Mouse (Mus musculus): ENCODE data around the gene Wwox. TPM values are rescaled to one million over a fixed set of nuclear protein-coding genes. Genes with fewer than 3 reads are reported as not detected.

The Wwox gene
- polyA plus RNA-seq, 1 experiment from 2014 or later = 13.8 TPM

DNA sequence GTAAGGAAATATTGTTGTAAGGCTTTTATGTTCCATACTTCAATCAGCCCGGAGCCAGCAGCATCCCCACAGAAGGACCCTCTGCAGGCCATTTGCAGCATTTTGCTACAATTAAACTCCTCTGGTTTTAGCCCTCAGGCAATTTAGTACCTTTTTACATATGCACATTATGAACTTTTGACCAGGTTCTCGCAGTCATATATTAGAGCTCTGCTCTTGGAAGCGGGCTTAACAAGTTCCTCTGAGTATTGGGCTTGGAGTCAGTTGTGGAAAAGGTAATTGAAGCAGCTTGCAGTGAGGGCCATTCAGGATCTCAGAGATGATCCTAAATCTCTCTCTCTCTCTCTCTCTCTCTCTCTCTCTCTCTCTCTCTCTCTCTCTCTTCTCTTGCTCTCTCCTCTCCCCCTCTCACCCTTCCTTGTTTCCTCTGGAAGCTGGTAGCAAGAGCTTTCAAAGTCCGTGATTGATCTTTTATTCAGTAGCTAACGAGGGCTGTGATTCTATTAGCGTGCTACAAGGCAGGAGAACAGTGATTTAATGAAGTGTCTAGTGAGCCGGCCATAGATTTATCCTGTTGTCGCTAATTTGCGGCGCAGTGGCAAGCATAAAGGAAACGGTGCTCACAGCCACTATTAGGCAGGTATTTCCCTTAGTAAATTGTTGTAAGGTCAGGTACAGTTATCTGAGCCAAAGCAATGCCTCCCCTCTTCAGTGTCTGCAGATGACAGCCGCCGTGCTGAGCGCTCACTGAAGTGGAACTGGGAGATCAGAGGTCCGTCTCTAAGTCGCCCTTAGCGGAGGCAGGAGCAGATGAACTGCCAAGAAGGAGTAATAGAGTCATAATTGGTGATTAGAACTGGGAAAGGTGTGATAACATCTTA, 292.0 kb downstream of the Wwox start:
- WGBS = 16% methylated on average over 17 of the region's 17 CpGs

DNA sequence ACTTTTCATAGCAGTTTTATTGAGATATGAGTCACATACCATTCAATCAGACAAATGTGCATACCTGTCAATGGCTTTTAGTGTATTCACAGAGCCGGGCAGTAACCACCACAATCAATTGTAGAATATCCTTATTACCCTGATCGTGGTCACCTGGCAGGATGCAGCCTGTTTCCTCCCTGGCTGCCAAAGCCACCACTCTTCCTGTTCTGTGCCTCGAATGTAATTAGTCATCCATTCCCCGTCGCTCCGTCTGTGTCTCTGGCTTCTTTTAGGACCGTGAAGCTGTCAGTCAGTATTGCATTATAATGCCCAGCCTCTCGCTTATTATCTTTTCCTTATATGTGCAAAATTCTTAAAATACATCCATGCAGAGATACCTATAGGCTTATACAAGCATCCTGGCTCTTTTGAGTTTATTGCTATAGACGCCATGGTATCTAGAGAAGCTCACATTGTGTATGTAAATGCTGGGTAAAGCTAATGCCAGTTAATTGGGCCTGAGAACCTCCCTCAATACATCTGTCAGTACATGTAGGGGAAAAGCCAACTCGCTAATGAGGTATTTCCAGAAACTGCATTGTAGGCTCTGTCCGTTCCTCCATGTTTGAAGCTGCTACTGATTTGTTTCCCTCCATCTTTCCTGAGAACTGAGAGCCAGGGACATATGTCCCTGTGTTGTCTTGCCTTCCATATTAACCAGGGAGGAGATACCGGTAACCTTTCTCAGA, 303.9 kb downstream of the Wwox start:
- Histone ChIP-seq H3K9ac (replicated peaks; ENCODE audit: low read depth, low read length) (no peak overlapping the region), H3K27me3 (ENCODE audit: control insufficient read depth, insufficient read depth, low read length) (no peaks in the 10 kb centered on the region), H3K9me3 (ENCODE audit: control insufficient read depth, low read length) (0 out of 2 replicates have a peak, but pooled peaks cover under 1% of the 10 kb centered on the region), H3K27ac (ENCODE audit: low read depth, low read length) (no peak overlapping the region), H3K4me3 (ENCODE audit: low read depth, low read length) (no peak overlapping the region), H3K4me2 (ENCODE audit: low read depth, low read length) (no peak overlapping the region), H3K36me3 (ENCODE audit: control insufficient read depth, insufficient read depth, low read length) (no peaks in the 10 kb centered on the region), H3K4me1 (ENCODE audit: control insufficient read depth, insufficient read depth, low read length) (peaks cover 3% of the 10 kb centered on the region; the same call in 1 of the 2 replicates)
- no peak for ATAC-seq (ENCODE audit: low read depth)
- WGBS = 65% methylated on average over 12 of the region's 12 CpGs

More for the DNA sequence above, 292.0 kb downstream of the Wwox start:
- ATAC-seq (ENCODE audit: low read depth) = no peak
- H3K4me2 ChIP-seq (ENCODE audit: low read depth, low read length) = peak overlapping the region; percentile 20; the same call in 1 of the 2 replicates
- no peaks in the 10 kb centered on the region for H3K9me3 ChIP-seq (ENCODE audit: control insufficient read depth, low read length)
- no peak overlapping the region for H3K4me3 ChIP-seq (ENCODE audit: low read depth, low read length)
- peaks cover 18% of the 10 kb centered on the region; the same call in 1 of the 2 replicates for H3K4me1 ChIP-seq (ENCODE audit: control insufficient read depth, insufficient read depth, low read length)
- H3K9ac ChIP-seq (replicated peaks; ENCODE audit: low read depth, low read length) = no peak overlapping the region
- H3K36me3 ChIP-seq (ENCODE audit: control insufficient read depth, insufficient read depth, low read length) = no peaks in the 10 kb centered on the region
- H3K27ac ChIP-seq (ENCODE audit: low read depth, low read length) = peak overlapping the region; percentile 29; the same call in 1 of the 2 replicates
- H3K27me3 ChIP-seq (ENCODE audit: control insufficient read depth, insufficient read depth, low read length) = no peaks in the 10 kb centered on the region

DNA sequence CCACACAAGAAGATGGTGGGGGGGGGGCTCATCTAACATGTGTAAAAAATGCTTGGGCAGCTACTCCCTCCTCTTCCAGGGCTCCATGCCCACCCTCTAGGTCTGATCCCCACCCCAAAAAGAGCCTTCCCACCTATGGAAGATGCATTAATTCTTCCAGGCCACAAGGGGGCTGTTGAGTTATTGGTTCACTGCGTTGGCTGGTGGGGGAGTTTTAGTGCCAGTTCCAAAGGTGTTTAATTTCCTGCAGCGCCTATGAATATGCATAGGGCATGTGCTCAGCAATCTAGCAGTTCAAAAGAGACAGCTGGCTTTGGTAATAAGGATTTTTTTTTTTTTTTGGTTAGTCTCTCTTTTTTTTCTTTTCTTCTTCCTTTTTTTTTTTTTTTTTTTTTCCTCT, 306.9 kb downstream of the Wwox start:
- H3K4me2 ChIP-seq (ENCODE audit: low read depth, low read length) = no peak overlapping the region
- no peaks in the 10 kb centered on the region for H3K9me3 ChIP-seq (ENCODE audit: control insufficient read depth, low read length)
- no peak overlapping the region for H3K27ac ChIP-seq (ENCODE audit: low read depth, low read length)
- H3K4me1 ChIP-seq (ENCODE audit: control insufficient read depth, insufficient read depth, low read length) = peaks cover 3% of the 10 kb centered on the region; the same call in 1 of the 2 replicates
- ATAC-seq (ENCODE audit: low read depth) = 0 out of 2 replicates have a peak, but pooled peaks have one; percentile 21
- no peaks in the 10 kb centered on the region for H3K36me3 ChIP-seq (ENCODE audit: control insufficient read depth, insufficient read depth, low read length)
- H3K9ac ChIP-seq (replicated peaks; ENCODE audit: low read depth, low read length) = no peak overlapping the region
- no peaks in the 10 kb centered on the region for H3K27me3 ChIP-seq (ENCODE audit: control insufficient read depth, insufficient read depth, low read length)
- no peak overlapping the region for H3K4me3 ChIP-seq (ENCODE audit: low read depth, low read length)
- WGBS = 39% methylated on average over 2 of the region's 2 CpGs

DNA sequence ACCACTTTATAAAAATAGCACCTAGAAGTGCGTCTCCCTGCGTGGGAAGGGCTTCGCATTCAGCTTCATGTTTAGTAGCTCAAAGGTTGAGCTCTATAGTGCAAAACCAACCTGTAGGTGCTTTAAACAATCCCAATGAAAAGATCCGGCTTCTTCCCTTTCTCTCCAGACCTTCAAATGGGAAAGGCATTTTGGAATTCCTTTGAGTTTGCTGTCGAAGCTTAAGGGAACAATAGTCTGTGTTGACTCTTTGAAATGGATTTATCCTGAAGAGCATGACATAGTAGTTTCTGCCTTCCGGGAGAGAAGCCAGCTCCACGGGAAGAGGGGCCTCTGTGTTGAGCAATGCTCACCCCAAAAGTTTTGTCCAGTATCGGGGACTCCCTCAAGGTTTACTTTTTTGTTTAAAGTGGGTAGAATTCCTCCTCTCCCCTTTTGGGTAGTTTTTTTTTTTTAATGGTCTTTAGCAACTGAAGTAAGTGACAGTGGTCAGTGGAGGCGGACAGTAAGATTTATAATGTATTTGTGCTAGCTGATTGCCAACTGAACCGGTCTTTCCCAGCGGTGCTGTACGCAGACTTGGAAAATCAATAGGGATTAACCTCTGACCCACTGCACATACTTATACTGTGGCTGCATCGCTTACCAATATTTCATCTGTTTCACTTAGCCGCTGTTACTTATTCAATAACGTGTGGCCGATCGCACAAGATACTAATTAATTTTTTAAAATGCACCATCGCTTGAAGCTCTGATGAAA, 312.1 kb downstream of the Wwox start:
- Histone ChIP-seq H3K36me3 (ENCODE audit: control insufficient read depth, insufficient read depth, low read length) (no peaks in the 10 kb centered on the region), H3K4me1 (ENCODE audit: control insufficient read depth, insufficient read depth, low read length) (no peaks in the 10 kb centered on the region; the same call in 1 of the 2 replicates), H3K9ac (replicated peaks; ENCODE audit: low read depth, low read length) (no peak overlapping the region), H3K27ac (ENCODE audit: low read depth, low read length) (no peak overlapping the region), H3K4me2 (ENCODE audit: low read depth, low read length) (no peak overlapping the region), H3K9me3 (ENCODE audit: control insufficient read depth, low read length) (no peaks in the 10 kb centered on the region), H3K27me3 (ENCODE audit: control insufficient read depth, insufficient read depth, low read length) (no peaks in the 10 kb centered on the region), H3K4me3 (ENCODE audit: low read depth, low read length) (no peak overlapping the region)
- no peak for ATAC-seq (ENCODE audit: low read depth)
- WGBS = 34% methylated on average over 18 of the region's 18 CpGs

DNA sequence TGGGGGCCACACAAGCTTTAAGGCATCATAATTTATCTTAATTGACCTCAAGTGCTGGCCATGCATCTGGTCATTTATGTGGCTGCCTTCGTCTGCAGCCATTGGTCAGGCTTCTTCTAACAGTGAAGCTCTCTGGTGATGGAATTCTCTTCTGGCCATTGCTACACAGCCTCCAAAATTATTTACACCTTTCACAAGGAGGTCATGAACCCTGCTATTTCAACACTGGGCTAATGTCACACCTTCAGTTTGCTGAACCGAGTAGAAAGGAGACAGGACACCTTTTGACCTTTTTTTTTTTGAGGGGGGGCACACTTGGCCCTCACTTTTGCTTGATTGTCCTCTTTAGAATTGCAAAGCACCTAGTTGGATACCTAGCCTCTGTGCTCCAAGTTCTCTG, 320.2 kb downstream of the Wwox start:
- no peaks in the 10 kb centered on the region for H3K36me3 ChIP-seq (ENCODE audit: control insufficient read depth, insufficient read depth, low read length)

DNA sequence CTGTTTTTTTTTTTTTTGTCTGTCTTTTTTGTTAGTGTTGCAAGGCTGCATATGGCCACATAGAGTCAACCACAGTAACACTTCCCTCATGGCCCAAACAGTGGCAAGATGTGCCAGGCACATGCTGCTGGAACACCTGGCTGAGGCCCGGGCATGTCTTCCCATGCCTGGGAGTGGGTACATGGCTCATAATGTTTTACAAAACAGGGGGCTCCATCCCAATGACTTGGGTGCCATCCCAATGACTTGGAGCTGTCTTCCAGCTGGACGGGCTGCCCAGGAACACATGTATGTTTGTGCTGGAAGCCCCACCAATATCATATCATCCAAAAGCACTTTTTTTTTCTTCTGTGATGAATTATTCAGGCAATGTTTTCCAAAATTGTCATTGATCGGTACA, 329.1 kb downstream of the Wwox start:
- no peak overlapping the region for H3K27ac ChIP-seq (ENCODE audit: low read depth, low read length)
- H3K9ac ChIP-seq (replicated peaks; ENCODE audit: low read depth, low read length) = no peak overlapping the region
- H3K4me1 ChIP-seq (ENCODE audit: control insufficient read depth, insufficient read depth, low read length) = peaks cover 8% of the 10 kb centered on the region; the same call in 1 of the 2 replicates
- no peaks in the 10 kb centered on the region for H3K36me3 ChIP-seq (ENCODE audit: control insufficient read depth, insufficient read depth, low read length)
- 87% methylated on average over 3 of the region's 3 CpGs for WGBS
- no peak overlapping the region for H3K4me2 ChIP-seq (ENCODE audit: low read depth, low read length)
- ATAC-seq (ENCODE audit: low read depth) = no peak
- H3K4me3 ChIP-seq (ENCODE audit: low read depth, low read length) = no peak overlapping the region
- no peaks in the 10 kb centered on the region for H3K27me3 ChIP-seq (ENCODE audit: control insufficient read depth, insufficient read depth, low read length)
- no peaks in the 10 kb centered on the region for H3K9me3 ChIP-seq (ENCODE audit: control insufficient read depth, low read length)

More for the DNA sequence above, 320.2 kb downstream of the Wwox start:
- Histone ChIP-seq H3K9me3 (ENCODE audit: control insufficient read depth, low read length) (no peaks in the 10 kb centered on the region), H3K4me1 (ENCODE audit: control insufficient read depth, insufficient read depth, low read length) (no peaks in the 10 kb centered on the region), H3K4me3 (ENCODE audit: low read depth, low read length) (no peak overlapping the region), H3K27me3 (ENCODE audit: control insufficient read depth, insufficient read depth, low read length) (no peaks in the 10 kb centered on the region), H3K4me2 (ENCODE audit: low read depth, low read length) (no peak overlapping the region), H3K27ac (ENCODE audit: low read depth, low read length) (no peak overlapping the region), H3K9ac (replicated peaks; ENCODE audit: low read depth, low read length) (no peak overlapping the region)
- 72% methylated on average over 2 of the region's 2 CpGs for WGBS
- ATAC-seq (ENCODE audit: low read depth) = no peak

DNA sequence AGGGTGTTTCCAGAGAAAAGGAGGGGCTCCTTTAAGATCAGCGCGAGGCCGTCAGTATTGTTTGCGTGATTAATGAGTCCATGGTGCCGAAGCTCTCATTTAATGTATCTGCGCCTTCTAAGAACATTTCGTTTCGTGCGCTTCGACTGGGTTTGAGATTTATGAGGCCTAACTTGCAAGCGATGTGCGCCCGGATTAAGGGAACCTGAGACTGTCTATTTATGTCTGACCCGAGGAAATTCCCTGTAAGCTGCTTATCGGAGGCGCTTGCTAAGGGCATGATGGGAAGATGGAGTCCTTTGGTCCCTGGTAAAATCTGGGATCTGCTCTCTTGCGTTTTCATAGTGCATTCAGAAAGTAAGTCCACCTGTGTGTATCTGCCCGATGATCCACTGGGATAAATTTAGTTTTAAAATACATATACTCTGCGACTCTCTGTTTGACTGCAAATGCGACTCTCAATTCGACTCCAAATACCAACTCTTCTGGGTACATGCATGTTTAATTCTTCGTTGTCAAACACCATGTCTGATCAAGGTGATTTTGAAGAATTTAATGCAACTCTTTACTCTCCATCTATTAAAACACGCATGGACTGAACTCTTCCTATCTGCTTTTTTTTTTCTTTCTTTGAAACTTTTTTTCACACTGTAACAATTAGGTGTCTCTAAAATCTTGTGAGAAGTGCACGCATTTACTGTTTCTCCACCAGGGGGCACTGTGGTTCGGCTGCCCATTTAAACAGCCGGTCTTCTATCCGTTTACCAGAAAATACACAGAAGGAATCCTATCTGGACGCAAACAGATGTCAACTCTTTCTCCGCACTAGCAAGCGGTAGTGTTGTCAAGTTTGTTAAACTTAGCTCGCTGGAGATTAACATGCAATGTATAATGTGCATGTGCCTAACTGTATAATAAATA, 331.7 kb downstream of the Wwox start:
- H3K27me3 ChIP-seq (ENCODE audit: control insufficient read depth, insufficient read depth, low read length) = no peaks in the 10 kb centered on the region
- H3K9me3 ChIP-seq (ENCODE audit: control insufficient read depth, low read length) = no peaks in the 10 kb centered on the region
- H3K36me3 ChIP-seq (ENCODE audit: control insufficient read depth, insufficient read depth, low read length) = no peaks in the 10 kb centered on the region
- H3K4me3 ChIP-seq (ENCODE audit: low read depth, low read length) = no peak overlapping the region
- peak overlapping the region; percentile 40 for H3K4me2 ChIP-seq (ENCODE audit: low read depth, low read length)
- peaks cover 13% of the 10 kb centered on the region; the same call in 1 of the 2 replicates for H3K4me1 ChIP-seq (ENCODE audit: control insufficient read depth, insufficient read depth, low read length)
- no peak for ATAC-seq (ENCODE audit: low read depth)
- no peak overlapping the region for H3K9ac ChIP-seq (replicated peaks; ENCODE audit: low read depth, low read length)
- 27% methylated on average over 31 of the region's 31 CpGs for WGBS
- no peak overlapping the region for H3K27ac ChIP-seq (ENCODE audit: low read depth, low read length)

DNA sequence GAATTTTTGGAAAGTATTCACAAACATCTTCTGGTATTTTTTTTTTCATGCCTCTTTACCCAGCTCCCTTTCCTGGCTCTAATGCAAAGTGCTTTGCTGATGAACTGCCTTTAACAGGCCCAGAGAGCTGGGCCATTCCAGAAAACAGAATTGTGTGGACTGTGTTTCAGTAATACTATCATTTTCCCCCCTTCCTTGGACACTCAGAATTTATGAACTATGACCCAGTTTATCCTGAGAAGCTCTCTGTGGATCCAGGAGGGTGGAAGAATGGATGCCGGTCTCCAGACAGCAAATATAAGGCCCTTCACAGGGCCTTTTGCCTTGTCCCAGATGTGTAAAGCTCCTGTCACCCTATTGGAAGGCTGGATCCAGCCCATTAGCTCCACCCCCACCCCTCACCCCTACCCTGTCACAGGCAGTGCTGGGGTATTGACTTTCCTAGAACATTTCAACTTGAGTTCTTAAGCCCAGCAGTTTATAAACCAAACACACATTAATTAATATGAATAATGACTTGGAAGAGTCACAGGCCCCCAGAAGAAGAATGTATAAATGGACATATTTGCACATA, 332.9 kb downstream of the Wwox start:
- H3K36me3 ChIP-seq (ENCODE audit: control insufficient read depth, insufficient read depth, low read length) = no peaks in the 10 kb centered on the region
- peaks cover 13% of the 10 kb centered on the region; the same call in 1 of the 2 replicates for H3K4me1 ChIP-seq (ENCODE audit: control insufficient read depth, insufficient read depth, low read length)
- H3K9me3 ChIP-seq (ENCODE audit: control insufficient read depth, low read length) = no peaks in the 10 kb centered on the region
- no peak for ATAC-seq (ENCODE audit: low read depth)
- H3K27ac ChIP-seq (ENCODE audit: low read depth, low read length) = no peak overlapping the region
- H3K27me3 ChIP-seq (ENCODE audit: control insufficient read depth, insufficient read depth, low read length) = no peaks in the 10 kb centered on the region
- 22% methylated on average over 1 of the region's 1 CpGs for WGBS
- H3K4me2 ChIP-seq (ENCODE audit: low read depth, low read length) = no peak overlapping the region
- H3K9ac ChIP-seq (replicated peaks; ENCODE audit: low read depth, low read length) = no peak overlapping the region
- no peak overlapping the region for H3K4me3 ChIP-seq (ENCODE audit: low read depth, low read length)

All from neural tube, embryonic 14.5 days (tissue).